Mouse (Mus musculus) liver, embryonic 14.5 days (tissue): ENCODE results near the gene Igf1r. TPM values are rescaled to one million over a fixed set of nuclear protein-coding genes. Genes with fewer than 3 reads are reported as not detected.

Experiments used
- ATAC-seq: fragments of 200-750 bp; cut with Nextera tagmentation; 2 replicates; pipeline ENCODE4 v1.8.0; 2017; ENCODE audit warnings: moderate number of reproducible peaks, mild to moderate bottlenecking, moderate library complexity; ENCODE audit not compliant: insufficient read depth
- DNase-seq, 3 experiments: peaks; one replicate each; pipeline ENCODE4 v3.0.0-alpha.2; 2012 to 2013; ENCODE audit warnings: low read depth in 3 of 3, low spot score in 3 of 3
- H3K27ac ChIP-seq: fragments of 300-500 bp; sonication (generic); 2 replicates; pipeline ENCODE4 v1.5.1; 2014; ENCODE audit warnings: moderate library complexity, mild to moderate bottlenecking, control low read depth, inconsistent platforms
- H3K27me3 ChIP-seq: fragments of 300-500 bp; sonication (generic); 2 replicates; pipeline ENCODE4 v1.6.1; 2014; ENCODE audit warnings: mild to moderate bottlenecking, low read length, moderate library complexity; ENCODE audit not compliant: control insufficient read depth, insufficient read depth
- H3K36me3 ChIP-seq: fragments of 300-500 bp; sonication (generic); replicated peaks from 2 replicates; pipeline ENCODE4 v1.6.1; 2014; ENCODE audit warnings: low read depth; ENCODE audit not compliant: control insufficient read depth, insufficient read depth
- H3K4me1 ChIP-seq, 2 experiments: fragments of 200-500 bp in 1 of 2; fragments of 300-500 bp in 1 of 2; sonication (generic) in 1 of 2; replicated peaks; 2 replicates each; pipeline ENCODE4 v1.6.1; 2012 to 2014; ENCODE audit warnings: antibody characterized with exemption in 1 of 2, inconsistent platforms in 1 of 2, low read length in 1 of 2; ENCODE audit not compliant: control insufficient read depth in 2 of 2, insufficient read depth in 2 of 2
- H3K4me2 ChIP-seq: fragments of 300-500 bp; sonication (generic); 2 replicates; pipeline ENCODE4 v1.6.1; 2014; ENCODE audit warnings: low read depth, mild to moderate bottlenecking, control low read depth, moderate library complexity
- H3K4me3 ChIP-seq, 2 experiments: fragments of 200-500 bp in 1 of 2; fragments of 300-500 bp in 1 of 2; sonication (generic) in 1 of 2; 2 replicates each; pipeline ENCODE4 v1.5.1; 2012 to 2014; ENCODE audit warnings: low read depth in 2 of 2, low read length in 2 of 2, mild to moderate bottlenecking in 2 of 2, control low read depth in 1 of 2, inconsistent platforms in 1 of 2, moderate library complexity in 1 of 2; ENCODE audit not compliant: insufficient read depth in 1 of 2
- H3K9ac ChIP-seq: fragments of 300-500 bp; sonication (generic); replicated peaks from 2 replicates; pipeline ENCODE4 v1.6.1; 2014; ENCODE audit warnings: mild to moderate bottlenecking, control low read depth, moderate library complexity
- H3K9me3 ChIP-seq: fragments of 300-500 bp; sonication (generic); 2 replicates; pipeline ENCODE4 v1.6.1; 2016; ENCODE audit warnings: low read length, mixed read lengths; ENCODE audit not compliant: control insufficient read depth
- CTCF ChIP-seq: IDR thresholded peaks from 2 replicates; pipeline ENCODE4 v1.5.1; 2016; ENCODE audit warnings: antibody characterized with exemption, low read depth, control low read depth
- EP300 ChIP-seq: IDR thresholded peaks from 2 replicates; pipeline ENCODE4 v1.6.1; 2016; ENCODE audit warnings: antibody characterized with exemption, low read depth
- WGBS: fragments of 180-500 bp; shearing (Covaris S2); extraction: QIAGEN DNeasy Blood & Tissue Kit; methylation state at CpG from one replicate; pipeline ENCODE4 v1.1.7; 2014; ENCODE audit not compliant: insufficient replicate concordance; 5-methylcytosine and 5-hydroxymethylcytosine counted together
- polyA plus RNA-seq, 2 experiments: library from polyadenylated mRNA; depleted of rRNA in 1 of 2; stranded (reverse) in 1 of 2; unstranded in 1 of 2; fragments of >200 nt; fragmentation: Nextera tagmentation in 1 of 2; extraction: Ambion mirVana in 1 of 2; gene quantifications; 2 replicates each; pipeline versions ENCODE4 v1.2.1 to v1.2.3; 2012 to 2014

Gene Igf1r
- polyA plus RNA-seq, 2 experiments, result 2.3 to 2.5 TPM

DNA sequence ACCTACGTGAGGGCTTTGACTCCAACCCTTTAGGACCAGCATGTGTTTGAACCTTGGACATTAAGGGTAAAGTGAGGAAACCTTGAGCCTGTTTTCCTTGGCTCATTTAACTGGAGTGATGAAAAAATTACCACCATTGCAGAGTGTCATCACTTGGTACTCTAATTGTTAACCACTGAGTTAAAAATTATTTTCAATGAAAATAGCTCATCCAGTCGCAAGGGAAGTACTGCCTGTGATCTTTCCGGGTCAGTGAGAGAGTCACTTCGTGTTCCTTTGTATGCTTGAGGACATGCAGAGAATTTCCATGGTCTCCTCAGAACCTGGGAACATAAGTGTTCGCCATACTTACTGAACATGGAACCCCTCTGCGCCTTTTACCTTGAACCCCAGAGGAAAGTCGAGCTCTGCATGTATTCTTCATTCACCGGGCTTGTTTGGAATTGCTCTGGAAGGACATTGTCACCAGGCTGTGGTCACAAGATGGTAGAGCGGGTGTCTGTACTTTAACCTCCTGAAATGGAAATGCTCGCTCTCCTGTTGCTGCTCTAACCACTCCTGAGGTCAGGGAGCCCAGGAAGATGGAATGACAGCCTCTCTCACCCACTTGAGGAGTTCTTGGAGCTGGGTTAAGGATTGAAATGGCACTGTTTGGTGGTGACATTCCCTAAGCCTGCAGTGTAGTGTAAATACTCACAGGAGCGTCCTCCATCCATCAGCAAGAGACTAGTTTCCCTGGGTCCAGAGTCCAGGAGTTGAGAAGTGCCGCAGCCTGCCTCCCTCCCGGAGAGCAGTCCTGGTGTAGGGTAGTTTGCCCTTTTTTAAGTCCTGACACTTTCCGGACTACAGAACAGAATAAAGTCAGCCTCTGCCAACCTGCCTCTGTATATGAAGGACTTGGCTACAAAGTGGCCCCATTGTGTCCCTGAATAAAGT, 120.2 kb downstream of the Igf1r start:
- no peaks in the 10 kb centered on the region for H3K36me3 ChIP-seq
- H3K27ac ChIP-seq, result no peak overlapping the region
- H3K4me2 ChIP-seq, result no peak overlapping the region
- H3K4me3 ChIP-seq, result no peak overlapping the region
- no peaks in the 10 kb centered on the region for H3K9me3 ChIP-seq
- WGBS, result 76% methylated on average over 14 of the region's 14 CpGs
- TF ChIP-seq CTCF (no peak), EP300 (no peak)
- H3K4me1 ChIP-seq, result peaks cover 8 to 19% of the 10 kb centered on the region in 2 experiments
- H3K9ac ChIP-seq, result no peak overlapping the region
- no peak for DNase-seq
- no peaks in the 10 kb centered on the region for H3K27me3 ChIP-seq
- ATAC-seq, result no peak

- H3K4me2 ChIP-seq, result no peak overlapping the region
- no peak overlapping the region for H3K4me3 ChIP-seq
- WGBS, result 51% methylated on average over 8 of the region's 8 CpGs
- H3K9ac ChIP-seq, result no peak overlapping the region
- H3K4me1 ChIP-seq, result peaks cover 8 to 19% of the 10 kb centered on the region in 2 experiments
- H3K9me3 ChIP-seq, result no peaks in the 10 kb centered on the region
- no peaks in the 10 kb centered on the region for H3K27me3 ChIP-seq
- no peaks in the 10 kb centered on the region for H3K36me3 ChIP-seq
- no peak for ATAC-seq
- no peak overlapping the region for H3K27ac ChIP-seq
- TF ChIP-seq CTCF (no peak), EP300 (no peak)
- DNase-seq, result no peak
Observed at GRCm38 (mm10) chr7:68073460-68073806, 120.8 kb downstream of the Igf1r start.

- ATAC-seq, result no peak
- WGBS, result 89% methylated on average over 11 of the region's 11 CpGs
- H3K27me3 ChIP-seq, result no peaks in the 10 kb centered on the region
Observed at GRCm38 (mm10) chr7:68074748-68075147, 122.1 kb downstream of the Igf1r start.

GRCm38 (mm10) chr7:68075401-68075800, 122.8 kb downstream of the Igf1r start:
- 58% methylated on average over 3 of the region's 3 CpGs for WGBS
- Histone ChIP-seq H3K36me3 (no peaks in the 10 kb centered on the region), H3K9ac (no peak overlapping the region), H3K4me1 (peaks cover 3 to 17% of the 10 kb centered on the region in 2 experiments), H3K9me3 (no peaks in the 10 kb centered on the region), H3K4me3 (no peak overlapping the region), H3K27me3 (no peaks in the 10 kb centered on the region), H3K4me2 (no peak overlapping the region), H3K27ac (no peak overlapping the region)
- TF ChIP-seq EP300, result no peak
- no peak for TF ChIP-seq CTCF
- no peak for ATAC-seq
- DNase-seq, result no peak

More at GRCm38 (mm10) chr7:68074748-68075147, 122.1 kb downstream of the Igf1r start:
- H3K4me2 ChIP-seq, result no peak overlapping the region
- no peaks in the 10 kb centered on the region for H3K36me3 ChIP-seq
- TF ChIP-seq CTCF, result no peak
- no peak for TF ChIP-seq EP300
- H3K27ac ChIP-seq, result no peak overlapping the region
- no peaks in the 10 kb centered on the region for H3K9me3 ChIP-seq
- H3K4me1 ChIP-seq, result peaks cover 8 to 17% of the 10 kb centered on the region in 2 experiments
- DNase-seq, result no peak
- H3K4me3 ChIP-seq, result no peak overlapping the region
- no peak overlapping the region for H3K9ac ChIP-seq

GRCm38 (mm10) chr7:68080122-68080845, 127.7 kb downstream of the Igf1r start:
- 56% methylated on average over 11 of the region's 11 CpGs for WGBS
- no peak overlapping the region for H3K9ac ChIP-seq
- H3K27ac ChIP-seq, result no peak overlapping the region
- H3K27me3 ChIP-seq, result no peaks in the 10 kb centered on the region
- DNase-seq (no peak), ATAC-seq (no peak)
- H3K4me3 ChIP-seq, result no peak overlapping the region
- H3K4me1 ChIP-seq, result peaks cover 0 to 17% of the 10 kb centered on the region in 2 experiments; a peak in 2 of 4 replicates
- H3K36me3 ChIP-seq, result no peaks in the 10 kb centered on the region
- H3K4me2 ChIP-seq, result no peak overlapping the region
- no peaks in the 10 kb centered on the region for H3K9me3 ChIP-seq
- no peak for TF ChIP-seq EP300
- no peak for TF ChIP-seq CTCF
